Mouse (Mus musculus) hindbrain, embryonic 14.5 days (tissue): Measurements from ENCODE around the gene Spata13. TPM values are rescaled to one million over a fixed set of nuclear protein-coding genes. Genes with fewer than 3 reads are reported as not detected.
A peak's percentile ranks its signal among the peaks of the same experiment; 100 is the strongest.

Experiments used
- ATAC-seq: fragments of 200-750 bp; cut with Nextera tagmentation; 2 replicates; pipeline ENCODE4 v1.8.0; 2017; ENCODE audit warnings: moderate number of reproducible peaks, mild to moderate bottlenecking, moderate TSS enrichment, moderate library complexity; ENCODE audit not compliant: low FRiP score
- DNase-seq: peaks from one replicate; pipeline ENCODE4 v3.0.0-alpha.2; 2015; ENCODE audit warnings: low spot score
- H3K27ac ChIP-seq: fragments of 300-500 bp; sonication (generic); 2 replicates; pipeline ENCODE4 v1.5.1; 2014; ENCODE audit warnings: mild to moderate bottlenecking, moderate library complexity
- H3K27me3 ChIP-seq: fragments of 300-500 bp; sonication (generic); 2 replicates; pipeline ENCODE4 v1.6.1; 2014; ENCODE audit warnings: mild to moderate bottlenecking, low read length, mixed read lengths; ENCODE audit not compliant: control insufficient read depth, insufficient read depth
- H3K36me3 ChIP-seq: fragments of 300-500 bp; sonication (generic); replicated peaks from 2 replicates; pipeline ENCODE4 v1.6.1; 2014; ENCODE audit not compliant: control insufficient read depth, insufficient read depth
- H3K4me1 ChIP-seq: fragments of 300-500 bp; sonication (generic); replicated peaks from 2 replicates; pipeline ENCODE4 v1.6.1; 2014; ENCODE audit warnings: antibody characterized with exemption, low read length, mixed read lengths; ENCODE audit not compliant: control insufficient read depth, insufficient read depth
- H3K4me2 ChIP-seq: fragments of 300-500 bp; sonication (generic); replicated peaks from 2 replicates; pipeline ENCODE4 v1.6.1; 2014; ENCODE audit warnings: mild to moderate bottlenecking, moderate library complexity
- H3K4me3 ChIP-seq: fragments of 300-500 bp; sonication (generic); replicated peaks from 2 replicates; pipeline ENCODE4 v1.5.1; 2014; ENCODE audit warnings: mild to moderate bottlenecking, low read length
- H3K9ac ChIP-seq: fragments of 300-500 bp; sonication (generic); 2 replicates; pipeline ENCODE4 v1.6.1; 2014
- H3K9me3 ChIP-seq: fragments of 300-500 bp; sonication (generic); 2 replicates; pipeline ENCODE4 v1.6.1; 2016; ENCODE audit warnings: low read length; ENCODE audit not compliant: control insufficient read depth
- WGBS: fragments of 180-500 bp; shearing (Covaris S2); extraction: QIAGEN DNeasy Blood & Tissue Kit; methylation state at CpG from one replicate; pipeline ENCODE4 v1.1.7; 2014; 5-methylcytosine and 5-hydroxymethylcytosine counted together
- polyA plus RNA-seq: library from polyadenylated mRNA; unstranded; fragments of >200 nt; fragmentation: Nextera tagmentation; extraction: Ambion mirVana; gene quantifications from 2 replicates; pipeline ENCODE4 v1.2.1, GENCODE M21; 2014

The Spata13 gene
- polyA plus RNA-seq, 1 experiment from 2014 or later: 26.2 TPM

DNA sequence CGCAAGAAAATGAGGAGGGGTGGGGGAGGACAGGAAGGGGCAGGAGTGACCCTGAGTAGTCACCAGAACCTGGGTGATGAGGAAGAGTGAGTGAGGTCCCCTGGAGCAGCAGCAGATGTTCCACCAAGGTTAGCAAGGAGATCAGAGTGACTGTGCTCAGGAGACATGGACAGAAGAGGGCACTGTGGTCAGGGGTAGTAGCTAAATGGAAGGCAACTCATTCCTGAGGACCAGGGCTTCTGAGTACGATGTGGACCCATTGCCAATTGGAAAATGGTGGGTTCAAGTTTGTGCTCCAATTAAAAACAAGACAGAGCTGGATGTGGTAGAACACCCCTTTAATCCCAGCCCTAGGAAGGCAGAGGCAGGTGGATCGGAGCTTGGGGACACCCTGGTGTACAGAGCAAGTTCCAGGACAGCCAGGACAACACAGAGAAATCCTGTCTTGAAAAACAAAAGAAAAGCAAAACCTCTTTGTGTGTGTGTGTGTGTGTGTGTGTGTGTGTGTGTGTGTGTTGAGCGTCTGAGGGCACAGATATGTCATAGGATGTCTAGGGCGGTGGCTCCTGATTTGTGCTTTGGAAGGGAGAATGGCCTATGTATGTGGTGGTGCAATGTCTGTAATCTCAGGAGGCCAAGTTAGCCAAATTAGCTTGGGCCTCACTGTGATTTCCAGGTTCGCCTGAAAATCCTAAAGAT is 77.9 kb downstream of the Spata13 start:
- Histone ChIP-seq H3K9ac (no peak overlapping the region), H3K27ac (no peak overlapping the region), H3K4me1 (no peaks in the 10 kb centered on the region), H3K27me3 (no peaks in the 10 kb centered on the region), H3K36me3 (no peaks in the 10 kb centered on the region; the same call in 1 of the 2 replicates), H3K4me2 (no peak overlapping the region), H3K9me3 (no peaks in the 10 kb centered on the region), H3K4me3 (no peak overlapping the region)
- ATAC-seq (no peak), DNase-seq (no peak)
- 86% methylated on average over 6 of the region's 6 CpGs for WGBS

DNA sequence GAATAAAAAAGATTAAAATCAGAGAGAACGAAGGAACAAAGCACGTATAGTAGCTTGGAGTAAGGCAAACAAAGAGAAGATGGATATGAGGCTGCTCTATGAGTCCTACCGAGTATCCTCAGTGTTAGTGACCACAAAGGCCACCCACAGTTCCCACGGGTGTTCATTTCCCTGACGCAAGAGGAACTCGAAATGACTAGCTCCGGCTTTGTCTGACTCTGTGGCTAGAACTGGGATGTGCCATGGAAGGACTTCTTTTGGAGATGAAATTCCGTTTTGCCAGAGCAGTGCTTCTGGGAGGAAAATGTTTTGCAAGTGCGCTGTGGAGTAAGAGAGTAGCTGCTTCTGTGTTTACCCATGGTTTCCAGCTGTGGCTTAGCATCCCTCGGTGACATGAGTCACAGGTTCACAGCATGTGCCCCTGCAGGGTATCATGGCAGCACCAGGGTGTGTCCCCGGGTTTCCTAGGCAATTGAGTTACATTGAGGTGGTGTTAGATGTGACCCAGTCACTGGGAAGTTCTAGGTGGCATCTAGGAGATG is 78.6 kb downstream of the Spata13 start:
- DNase-seq (no peak), ATAC-seq (no peak)
- Histone ChIP-seq H3K4me2 (no peak overlapping the region), H3K27ac (no peak overlapping the region), H3K36me3 (no peaks in the 10 kb centered on the region; the same call in 1 of the 2 replicates), H3K9ac (no peak overlapping the region), H3K27me3 (no peaks in the 10 kb centered on the region), H3K9me3 (no peaks in the 10 kb centered on the region), H3K4me3 (no peak overlapping the region), H3K4me1 (no peaks in the 10 kb centered on the region)
- WGBS: 89% methylated on average over 11 of the region's 11 CpGs

DNA sequence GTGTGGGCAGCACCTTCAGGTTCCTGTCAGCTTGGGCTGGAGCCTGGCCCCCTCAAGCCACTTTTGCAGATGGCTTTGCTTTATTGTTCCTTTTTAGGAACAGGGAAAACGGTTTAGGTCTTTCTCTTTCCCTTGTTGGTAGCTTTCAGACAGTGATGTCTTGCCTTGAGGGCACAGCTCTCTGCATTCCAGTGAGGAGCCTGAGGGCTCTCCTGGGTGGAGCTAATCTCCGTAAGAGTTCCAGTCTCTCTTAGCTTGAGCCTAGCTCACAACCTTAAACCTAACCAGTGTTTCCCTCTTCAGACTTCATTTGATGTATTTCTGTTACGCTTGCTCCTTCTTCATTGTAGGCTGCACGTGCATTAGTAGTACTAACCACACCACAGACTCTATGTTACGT is 81.9 kb downstream of the Spata13 start:
- Histone ChIP-seq H3K4me1 (no peaks in the 10 kb centered on the region), H3K9ac (no peak overlapping the region), H3K27ac (no peak overlapping the region), H3K4me2 (no peak overlapping the region), H3K36me3 (no peaks in the 10 kb centered on the region; the same call in 1 of the 2 replicates), H3K27me3 (no peaks in the 10 kb centered on the region), H3K4me3 (no peak overlapping the region), H3K9me3 (no peaks in the 10 kb centered on the region)
- DNase-seq: no peak
- no peak for ATAC-seq
- 81% methylated on average over 5 of the region's 5 CpGs for WGBS

DNA sequence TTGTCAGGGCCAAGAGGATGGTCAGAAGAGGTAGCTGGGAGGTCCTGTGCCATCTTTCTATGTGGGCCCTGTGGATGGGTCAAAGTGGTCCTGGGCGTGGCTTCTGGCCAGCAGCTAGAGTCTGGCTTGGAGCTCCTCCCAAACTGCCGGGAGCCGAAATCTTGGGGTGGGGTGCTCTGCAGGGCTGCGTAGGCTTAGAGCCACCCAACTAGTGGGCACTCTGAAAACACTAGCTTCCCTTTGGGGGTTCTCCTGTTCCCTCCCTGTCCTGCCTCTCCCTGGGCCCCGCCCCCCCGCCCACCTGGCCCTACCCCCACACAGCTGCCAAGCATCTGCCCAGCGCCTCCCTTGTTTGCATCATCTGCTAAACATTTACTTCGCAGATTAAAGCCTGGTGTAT is 87.5 kb downstream of the Spata13 start:
- WGBS: 71% methylated on average over 8 of the region's 8 CpGs
- Histone ChIP-seq H3K27me3 (no peaks in the 10 kb centered on the region), H3K36me3 (no peaks in the 10 kb centered on the region)

DNA sequence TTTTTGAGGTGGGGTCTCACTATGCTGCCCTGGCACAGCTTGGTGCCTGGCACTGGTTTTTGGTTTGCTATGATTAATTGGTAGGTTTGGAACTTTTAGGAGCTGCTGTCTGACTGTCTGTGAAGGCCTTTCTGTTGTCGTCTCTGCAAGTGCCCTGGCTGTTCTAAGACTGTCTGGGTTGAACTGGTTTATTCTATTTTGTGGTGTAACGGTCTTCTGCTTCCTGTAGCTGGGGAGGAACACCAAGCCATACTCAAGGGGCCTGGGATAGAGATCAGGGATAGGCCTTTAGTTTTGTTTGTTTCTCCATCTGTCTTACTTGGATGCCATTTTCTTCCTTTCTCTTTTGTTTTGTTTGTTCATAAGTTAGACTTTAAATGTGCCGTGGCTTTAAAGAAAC is 88.1 kb downstream of the Spata13 start:
- no peak for ATAC-seq
- no peak for DNase-seq
- Histone ChIP-seq H3K4me1 (no peaks in the 10 kb centered on the region; the same call in 1 of the 2 replicates), H3K36me3 (no peaks in the 10 kb centered on the region), H3K9me3 (no peaks in the 10 kb centered on the region), H3K4me2 (no peak overlapping the region), H3K27ac (no peak overlapping the region), H3K9ac (no peak overlapping the region), H3K4me3 (no peak overlapping the region), H3K27me3 (no peaks in the 10 kb centered on the region)
- WGBS: 82% methylated on average over 3 of the region's 3 CpGs

More for the DNA sequence above, 87.5 kb downstream of the Spata13 start:
- no peaks in the 10 kb centered on the region; the same call in 1 of the 2 replicates for H3K4me1 ChIP-seq
- no peak overlapping the region for H3K4me3 ChIP-seq
- no peaks in the 10 kb centered on the region for H3K9me3 ChIP-seq
- no peak overlapping the region for H3K4me2 ChIP-seq
- no peak overlapping the region for H3K9ac ChIP-seq
- DNase-seq: no peak
- H3K27ac ChIP-seq: no peak overlapping the region
- no peak for ATAC-seq

DNA sequence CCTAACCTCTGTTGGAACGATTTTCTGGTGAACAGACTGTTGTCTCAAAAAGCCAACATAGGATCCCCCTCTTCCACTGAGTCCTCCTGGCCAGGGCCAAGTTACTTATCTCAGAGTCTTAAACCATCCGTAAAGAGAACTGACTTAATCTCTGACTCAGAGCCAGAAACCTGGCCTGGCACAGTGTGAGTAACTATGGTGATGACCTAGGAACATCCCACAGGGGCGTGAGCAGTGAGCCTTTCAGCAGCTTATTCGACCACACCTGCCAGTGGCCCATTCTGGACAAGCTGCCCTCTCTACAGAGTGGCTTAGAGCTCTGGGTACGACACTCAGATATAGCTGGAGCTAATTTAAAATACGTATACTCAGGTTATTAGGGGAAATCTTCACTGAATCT is 92.3 kb downstream of the Spata13 start:
- Histone ChIP-seq H3K9ac (no peak overlapping the region), H3K4me2 (no peak overlapping the region), H3K27ac (no peak overlapping the region), H3K36me3 (no peaks in the 10 kb centered on the region), H3K9me3 (no peaks in the 10 kb centered on the region), H3K4me1 (no peaks in the 10 kb centered on the region; the same call in 1 of the 2 replicates), H3K4me3 (no peak overlapping the region), H3K27me3 (no peaks in the 10 kb centered on the region)
- 50% methylated on average over 6 of the region's 6 CpGs for WGBS
- DNase-seq: no peak
- 0 out of 2 replicates have a peak, but pooled peaks have one; percentile 21 for ATAC-seq

DNA sequence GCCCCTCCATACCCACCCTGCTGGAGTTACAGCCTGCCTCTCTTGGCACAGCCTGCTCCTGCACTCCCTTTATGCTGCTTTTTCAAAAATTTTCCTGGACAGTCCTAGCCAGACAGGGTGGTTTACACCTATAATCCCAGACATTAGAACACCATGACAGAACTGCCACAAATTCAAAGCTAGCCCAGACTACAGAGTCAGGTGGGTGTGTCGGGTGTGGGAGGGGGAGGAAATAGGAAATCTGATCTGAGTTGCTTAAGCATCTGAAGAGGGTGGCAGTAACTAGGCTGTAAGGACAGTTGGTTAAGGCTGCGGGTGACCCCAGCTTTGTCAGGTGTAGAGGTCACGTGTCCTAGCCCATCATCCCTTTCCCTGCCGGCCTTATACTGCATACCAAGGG is 93.3 kb downstream of the Spata13 start:
- no peak for DNase-seq
- WGBS: 79% methylated on average over 4 of the region's 4 CpGs
- no peaks in the 10 kb centered on the region for H3K9me3 ChIP-seq
- H3K36me3 ChIP-seq: no peaks in the 10 kb centered on the region
- no peak overlapping the region for H3K4me3 ChIP-seq
- no peak overlapping the region for H3K27ac ChIP-seq
- H3K9ac ChIP-seq: no peak overlapping the region
- H3K27me3 ChIP-seq: no peaks in the 10 kb centered on the region
- no peak for ATAC-seq
- no peaks in the 10 kb centered on the region; the same call in 1 of the 2 replicates for H3K4me1 ChIP-seq
- no peak overlapping the region for H3K4me2 ChIP-seq

DNA sequence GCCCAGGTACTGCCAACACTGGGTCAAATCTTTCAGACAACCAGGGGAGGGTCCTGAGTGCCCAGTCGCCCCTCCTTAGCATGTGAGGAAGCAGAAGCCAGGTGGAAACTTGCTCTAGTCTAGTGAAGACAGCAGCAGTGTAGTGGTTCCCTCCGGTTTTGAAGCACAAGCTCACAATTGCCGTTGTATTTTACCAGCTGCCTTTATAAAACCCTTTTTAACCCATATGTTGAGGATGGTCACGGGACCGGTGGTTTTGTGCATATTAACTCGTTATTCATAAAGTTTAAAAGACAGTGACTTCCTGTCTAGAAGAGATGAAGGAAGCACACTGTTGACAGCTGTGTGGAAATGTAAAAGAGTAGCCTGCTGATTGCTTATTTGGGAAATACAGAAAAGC is 98.3 kb downstream of the Spata13 start:
- Histone ChIP-seq H3K4me2 (no peak overlapping the region), H3K9me3 (no peaks in the 10 kb centered on the region), H3K9ac (no peak overlapping the region), H3K4me1 (peaks cover 31% of the 10 kb centered on the region), H3K27me3 (no peaks in the 10 kb centered on the region), H3K27ac (no peak overlapping the region), H3K36me3 (no peaks in the 10 kb centered on the region), H3K4me3 (no peak overlapping the region)
- no peak for ATAC-seq
- no peak for DNase-seq
- 58% methylated on average over 6 of the region's 6 CpGs for WGBS

DNA sequence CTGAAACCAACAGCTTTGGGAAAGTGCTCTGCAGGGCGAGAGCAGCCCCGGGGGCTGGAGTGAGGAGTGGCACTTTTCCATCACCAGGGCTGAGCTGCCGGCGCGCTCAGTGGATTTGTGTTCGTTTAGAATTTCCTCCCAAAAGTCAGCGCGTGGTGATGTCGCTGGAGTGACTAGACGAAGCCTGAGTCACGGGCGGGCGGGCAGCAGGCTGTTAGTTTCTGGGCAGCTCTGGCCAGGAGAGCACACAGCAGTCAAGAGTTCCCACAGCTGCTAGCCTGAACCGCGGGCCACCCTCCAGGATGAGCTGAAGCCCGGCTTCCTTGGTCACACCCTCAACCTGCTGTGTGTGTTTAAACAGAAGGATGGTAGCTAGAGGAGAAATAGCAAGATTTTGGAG is 99.0 kb downstream of the Spata13 start:
- DNase-seq: no peak
- H3K27me3 ChIP-seq: no peaks in the 10 kb centered on the region
- no peaks in the 10 kb centered on the region for H3K36me3 ChIP-seq
- H3K27ac ChIP-seq: peak overlapping the region; percentile 4; the same call in 1 of the 2 replicates
- ATAC-seq: no peak
- H3K9me3 ChIP-seq: no peaks in the 10 kb centered on the region
- no peak overlapping the region for H3K4me3 ChIP-seq
- peak overlapping the region; percentile 35 for H3K4me2 ChIP-seq
- WGBS: 22% methylated on average over 16 of the region's 16 CpGs
- H3K9ac ChIP-seq: no peak overlapping the region
- H3K4me1 ChIP-seq: peaks cover 33% of the 10 kb centered on the region
